Mouse (Mus musculus): ENCODE data around the gene Urb2.

- TF ChIP-seq CTCF (conservative IDR thresholded peaks at IDR 0.05 in 1 of 2, IDR thresholded peaks at IDR 0.05 in 1 of 2; ENCODE audit: low read depth in 2 of 2, low read length in 2 of 2), result no peak
- no peak for TF ChIP-seq EP300 (IDR thresholded peaks at IDR 0.05; ENCODE audit: low read length)
- TF ChIP-seq POLR2A (IDR thresholded peaks at IDR 0.05; ENCODE audit: low read depth, low read length), result no peak
- TF ChIP-seq ZC3H11A (IDR thresholded peaks at IDR 0.05; ENCODE audit: low read depth, low read length), result no peak
- no peak for TF ChIP-seq E2F4 (IDR thresholded peaks at IDR 0.05; ENCODE audit: insufficient replicate concordance, low read depth, low read length)
- no peak for TF ChIP-seq USF1 (IDR thresholded peaks at IDR 0.05; ENCODE audit: low read depth, low read length)
- TF ChIP-seq NRF1 (IDR thresholded peaks at IDR 0.05; ENCODE audit: low read depth, low read length), result no peak
- TF ChIP-seq GABPA (IDR thresholded peaks at IDR 0.05; ENCODE audit: insufficient replicate concordance, low read depth, low read length), result no peak
Measured at GRCm38 (mm10) chr8:124027831-124028230, 6.5 kb downstream of the Urb2 start.
